Mouse (Mus musculus) retina, postnatal 1 day (tissue): Measurements from ENCODE around the gene Kif21a.

Source experiments
- DNase-seq: peaks from one replicate; pipeline ENCODE4 v3.0.0-alpha.2; 2012

Kif21a gene

DNA sequence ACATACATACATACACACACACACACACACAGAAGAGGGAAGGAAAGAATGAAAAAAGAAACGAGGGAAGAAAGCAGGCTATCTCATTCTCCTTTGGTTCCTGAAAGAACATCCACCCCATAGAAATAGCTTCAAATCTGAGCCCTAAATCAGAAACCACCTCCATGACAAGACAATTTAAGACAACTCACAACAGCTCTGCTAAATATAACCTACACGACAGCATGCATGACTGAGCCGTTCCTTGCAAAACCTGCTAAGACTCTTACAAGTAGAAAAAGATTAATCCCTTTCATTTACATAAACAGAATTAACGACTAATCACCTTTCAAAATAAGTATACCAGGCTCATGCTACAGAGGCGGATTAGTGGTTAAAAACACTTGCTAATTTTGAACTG, 118.3 kb downstream of the Kif21a start:
- peak; percentile 46 for DNase-seq

DNA sequence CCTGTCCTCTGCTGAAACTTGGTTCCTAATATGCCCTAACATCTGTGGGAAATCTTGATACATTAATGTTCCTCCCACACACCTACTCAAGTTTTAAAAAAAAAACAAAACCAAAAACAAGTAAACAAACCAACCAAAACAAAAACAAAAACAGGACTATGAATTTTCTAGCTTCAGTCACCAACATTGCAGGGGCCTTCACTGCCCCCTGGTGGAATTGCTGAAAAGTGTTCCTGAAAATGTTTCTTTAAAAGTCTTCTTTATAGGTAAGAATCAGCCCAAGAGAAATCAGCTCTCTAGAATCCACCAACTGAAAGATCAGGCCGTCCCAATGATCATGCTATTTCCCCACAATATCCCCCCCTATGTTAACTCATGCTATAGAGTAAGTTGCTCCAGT, 120.7 kb downstream of the Kif21a start:
- DNase-seq: peak; percentile 48

DNA sequence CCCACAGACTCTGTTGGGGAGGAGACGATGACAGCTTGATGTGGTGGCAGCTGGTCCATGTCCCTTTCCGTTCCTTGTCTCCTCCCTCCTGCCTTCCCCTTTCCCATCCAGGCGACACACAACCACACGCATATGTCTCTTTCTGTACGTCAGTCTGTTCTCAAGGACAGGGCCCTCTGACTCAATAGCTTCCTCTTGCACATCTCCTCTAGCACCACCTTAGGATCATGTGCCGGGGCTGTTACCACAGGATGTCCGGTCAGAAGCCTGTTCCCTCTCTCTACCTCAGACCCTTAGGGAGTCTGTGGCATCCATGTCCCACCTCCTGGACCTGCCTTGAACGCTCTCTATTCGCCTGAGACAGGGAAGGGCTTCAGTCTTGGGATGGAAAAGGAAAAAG, 153.3 kb downstream of the Kif21a start:
- DNase-seq: no peak

DNA sequence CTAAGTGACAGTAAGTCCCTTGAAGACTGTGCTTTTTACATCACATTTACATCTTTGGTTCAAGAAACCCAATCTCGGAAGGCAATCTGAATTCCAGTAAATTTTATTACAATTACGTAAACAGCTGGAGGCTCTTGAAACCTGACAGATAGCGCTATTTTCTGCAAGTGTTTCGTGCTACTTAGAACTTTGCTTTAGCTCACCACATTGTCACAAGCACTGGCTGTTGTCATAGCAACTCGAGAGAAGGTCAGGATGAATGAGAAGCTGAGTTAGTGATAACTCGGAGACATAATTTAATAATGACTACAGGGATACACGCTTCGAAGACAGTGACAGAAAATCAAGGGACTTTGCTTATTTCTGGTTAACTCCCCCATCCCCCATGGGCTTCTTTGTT, 162.3 kb downstream of the Kif21a start:
- peak; percentile 25 for DNase-seq
